Comparison of ENCODE assay signal across 23 mouse cellular contexts in the genomic region with DNA sequence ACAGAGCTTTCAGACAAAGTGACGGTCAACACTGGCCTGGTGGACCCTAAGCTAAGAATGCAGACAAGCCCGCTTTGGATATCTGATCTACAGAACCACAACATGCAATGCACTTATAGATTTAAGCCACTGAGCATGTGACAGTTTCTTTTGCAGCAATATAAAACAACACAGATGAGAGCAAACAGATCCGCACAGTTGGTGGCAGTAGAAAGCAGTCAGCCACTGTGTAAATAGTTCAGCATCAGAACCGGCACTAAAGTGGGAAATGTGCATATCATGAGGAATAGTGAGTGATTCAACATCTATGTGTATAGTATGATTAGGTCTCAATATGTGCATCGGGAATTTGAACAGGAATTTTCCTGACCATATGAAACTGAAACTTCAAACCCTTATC.
"Had no signal": no experiment of that assay in that cellular context is flagged by ENCODE, and none has a peak within 500 bp of the region (broad histone marks: within the 10 kb centered on the region; RNA-seq: fewer than 3 reads in every experiment).

No protein-coding gene starts in this region.

- H3K27me3 ChIP-seq: heart, embryonic 13.5 days; heart, embryonic 15.5 days; kidney, embryonic 15.5 days; limb, embryonic 13.5 days; limb, embryonic 15.5 days; liver, embryonic 12.5 days had no signal

- H3K4me1 ChIP-seq: heart, embryonic 13.5 days; heart, embryonic 15.5 days; kidney, embryonic 15.5 days; limb, embryonic 13.5 days; limb, embryonic 15.5 days; liver, embryonic 12.5 days had no signal

- DNase-seq: gastrocnemius, postnatal 14 days; gastrocnemius, postnatal 36 days; heart, adult 2 months; heart, postnatal 14 days; heart, postnatal 36 days; kidney, adult 11 months; kidney, adult 2 months; kidney, adult 9 months; kidney, postnatal 14 days; kidney, postnatal 36 days; left cerebral cortex, postnatal 4 days had no signal

- H3K4me2 ChIP-seq: heart, embryonic 11.5 days; heart, embryonic 13.5 days; heart, embryonic 15.5 days; hindbrain, embryonic 14.5 days; kidney, embryonic 15.5 days; limb, embryonic 13.5 days; limb, embryonic 15.5 days; liver, embryonic 12.5 days had no signal

- H3K4me3 ChIP-seq: heart, adult 2 months; heart, embryonic 13.5 days; heart, embryonic 15.5 days; kidney, embryonic 15.5 days; limb, embryonic 13.5 days; limb, embryonic 15.5 days; liver, embryonic 12.5 days had no signal

- H3K9ac ChIP-seq: heart, embryonic 13.5 days; heart, embryonic 15.5 days; hindbrain, embryonic 14.5 days; kidney, embryonic 15.5 days; limb, embryonic 13.5 days; limb, embryonic 15.5 days; liver, embryonic 12.5 days; liver, embryonic 14.5 days had no signal

- H3K9me3 ChIP-seq: heart, embryonic 13.5 days; heart, embryonic 15.5 days; kidney, embryonic 15.5 days; limb, embryonic 13.5 days; limb, embryonic 15.5 days; liver, embryonic 12.5 days had no signal

- ATAC-seq: hindbrain, embryonic 16.5 days; intestine, embryonic 16.5 days; liver, embryonic 12.5 days had no signal

- H3K36me3 ChIP-seq: heart, embryonic 13.5 days; heart, embryonic 15.5 days; kidney, embryonic 15.5 days; limb, embryonic 13.5 days; limb, embryonic 15.5 days; liver, embryonic 12.5 days had no signal

- H3K27ac ChIP-seq: heart, adult 2 months; heart, embryonic 13.5 days; heart, embryonic 15.5 days; hindbrain, embryonic 14.5 days; kidney, embryonic 15.5 days; kidney, postnatal 0 days; limb, embryonic 13.5 days; limb, embryonic 15.5 days; liver, embryonic 12.5 days; liver, embryonic 14.5 days had no signal
